Mouse (Mus musculus): ENCODE results near the gene Rspry1. TPM values are rescaled to one million over a fixed set of nuclear protein-coding genes. Genes with fewer than 3 reads are reported as not detected.

Rspry1 gene
- polyA plus RNA-seq, 1 experiment from 2014 or later = 33.0 TPM

GRCm38 (mm10) chr8:94607064-94607463 is 5.3 kb downstream of the Rspry1 start:
- Histone ChIP-seq H3K4me3 (replicated peaks) (no peak overlapping the region), H3K36me3 (no peaks in the 10 kb centered on the region), H3K9ac (no peak overlapping the region), H3K4me2 (no peak overlapping the region), H3K27ac (no peak overlapping the region), H3K9me3 (no peaks in the 10 kb centered on the region), H3K4me1 (peaks cover 5% of the 10 kb centered on the region; the same call in 1 of the 2 replicates), H3K27me3 (replicated peaks) (no peaks in the 10 kb centered on the region)
- WGBS = 94% methylated on average over 5 of the region's 5 CpGs
- no peak for ATAC-seq (ENCODE audit: insufficient read depth, low FRiP score, low read depth)

DNA sequence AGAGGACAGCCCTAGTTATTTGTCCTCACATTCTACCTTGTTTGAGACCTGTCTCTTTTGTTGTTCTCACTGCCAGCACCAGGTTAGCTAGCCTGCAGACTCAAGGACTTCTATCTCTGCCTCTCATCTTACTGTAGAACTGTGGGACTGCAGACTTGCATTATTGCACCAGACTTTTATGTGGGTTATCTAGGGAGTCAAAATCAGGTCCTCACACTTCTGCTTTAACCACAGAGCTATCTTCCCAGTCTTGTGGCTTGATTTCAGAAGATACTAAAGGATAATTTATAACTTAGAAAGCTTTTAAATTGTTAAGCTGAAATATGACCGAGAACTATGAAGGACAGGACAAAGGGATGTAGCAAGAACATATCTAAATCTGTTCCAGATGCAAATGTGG is 23.1 kb downstream of the Rspry1 start:
- Histone ChIP-seq H3K4me2 (no peak overlapping the region), H3K4me1 (no peaks in the 10 kb centered on the region), H3K9me3 (no peaks in the 10 kb centered on the region), H3K9ac (no peak overlapping the region), H3K27ac (no peak overlapping the region), H3K4me3 (replicated peaks) (no peak overlapping the region), H3K36me3 (peaks cover 6% of the 10 kb centered on the region; the same call in 1 of the 2 replicates), H3K27me3 (replicated peaks) (no peaks in the 10 kb centered on the region)
- no peak for ATAC-seq (ENCODE audit: insufficient read depth, low FRiP score, low read depth)
- WGBS = 92% methylated on average over 1 of the region's 1 CpGs

DNA sequence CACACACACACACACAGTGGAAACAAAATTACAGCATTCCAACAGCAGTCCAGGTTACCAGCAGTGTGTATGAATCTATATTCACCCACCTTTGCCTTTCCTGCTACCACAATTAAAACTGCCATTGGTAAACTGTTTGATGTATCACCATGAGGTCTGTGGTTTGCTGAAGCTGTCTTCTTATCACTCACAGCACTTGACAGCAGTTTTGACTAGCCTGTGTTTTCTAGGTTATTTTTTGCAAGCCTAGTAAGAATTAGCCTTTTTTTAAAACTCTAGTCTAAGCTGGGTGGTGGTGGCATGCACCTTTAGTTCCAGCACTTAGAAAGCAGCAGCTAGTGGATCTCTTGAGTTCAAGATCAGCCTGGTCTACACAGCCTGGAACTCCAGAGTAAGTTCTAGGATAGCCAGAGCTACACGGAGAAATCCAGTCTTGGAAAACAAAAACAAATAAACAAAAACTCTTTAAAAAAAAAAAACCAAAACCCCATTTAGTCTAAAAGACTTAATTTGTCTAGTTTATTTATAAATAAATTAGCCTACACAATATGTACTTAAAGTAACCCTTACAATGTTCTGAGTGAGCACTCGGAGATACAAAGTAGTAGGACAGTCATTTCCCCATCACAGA is 31.9 kb downstream of the Rspry1 start:
- Histone ChIP-seq H3K9ac (no peak overlapping the region), H3K36me3 (peaks cover 20% of the 10 kb centered on the region), H3K4me1 (no peaks in the 10 kb centered on the region), H3K27ac (no peak overlapping the region), H3K9me3 (no peaks in the 10 kb centered on the region), H3K4me3 (replicated peaks) (no peak overlapping the region), H3K4me2 (no peak overlapping the region), H3K27me3 (replicated peaks) (no peaks in the 10 kb centered on the region)
- WGBS = 85% methylated on average over 2 of the region's 2 CpGs
- no peak for ATAC-seq (ENCODE audit: insufficient read depth, low FRiP score, low read depth)

DNA sequence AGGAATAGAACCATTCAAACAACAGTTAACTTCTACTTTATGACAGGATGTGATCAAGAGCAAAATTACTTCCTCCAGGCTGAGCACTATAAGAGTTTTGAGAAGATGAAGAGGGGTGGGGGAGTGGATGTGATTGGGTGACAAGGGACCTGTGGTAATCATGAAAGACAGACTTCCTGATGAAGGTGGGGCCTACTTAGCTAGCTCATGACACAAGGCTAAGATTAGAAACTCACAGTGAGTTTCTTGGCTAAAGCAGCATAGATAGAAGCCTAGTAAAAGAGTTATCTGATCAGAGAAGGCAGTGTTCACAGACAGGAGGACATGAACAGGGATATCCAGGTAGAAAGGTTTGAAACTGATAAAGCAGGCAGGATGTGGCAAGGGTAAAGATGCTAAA is 32.5 kb downstream of the Rspry1 start:
- Histone ChIP-seq H3K27ac (no peak overlapping the region), H3K27me3 (replicated peaks) (no peaks in the 10 kb centered on the region), H3K9me3 (no peaks in the 10 kb centered on the region), H3K4me2 (no peak overlapping the region), H3K9ac (no peak overlapping the region), H3K4me1 (no peaks in the 10 kb centered on the region), H3K36me3 (peaks cover 23% of the 10 kb centered on the region), H3K4me3 (replicated peaks) (no peak overlapping the region)
- ATAC-seq (ENCODE audit: insufficient read depth, low FRiP score, low read depth) = peak; percentile 60; the same call in 1 of the 2 replicates

- Histone ChIP-seq H3K9me3 (no peaks in the 10 kb centered on the region), H3K27me3 (replicated peaks) (no peaks in the 10 kb centered on the region), H3K27ac (no peak overlapping the region), H3K9ac (no peak overlapping the region), H3K36me3 (peaks cover 35% of the 10 kb centered on the region), H3K4me3 (replicated peaks) (no peak overlapping the region), H3K4me1 (no peaks in the 10 kb centered on the region), H3K4me2 (no peak overlapping the region)
- 99% methylated on average over 2 of the region's 2 CpGs for WGBS
- ATAC-seq (ENCODE audit: insufficient read depth, low FRiP score, low read depth) = no peak
Measured at GRCm38 (mm10) chr8:94641183-94641582, 39.4 kb downstream of the Rspry1 start.

DNA sequence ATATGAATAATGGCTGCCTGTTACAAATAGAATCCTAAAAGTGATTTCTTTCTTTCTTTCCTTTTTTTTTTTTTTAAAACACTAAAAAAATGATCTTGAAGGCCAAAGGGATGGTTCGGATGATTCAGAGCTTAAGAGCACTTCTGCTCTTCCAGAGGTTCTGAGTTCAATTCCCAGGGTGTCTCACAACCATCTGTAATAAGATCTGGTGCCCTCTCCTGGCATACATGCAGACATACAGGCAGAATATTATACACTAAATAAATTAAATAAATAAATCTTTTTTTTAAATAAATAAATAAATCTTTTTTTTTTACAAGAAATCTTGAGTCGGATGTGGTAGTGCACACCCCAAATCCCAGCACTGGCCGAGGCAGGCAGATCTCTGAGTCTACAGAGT is 40.2 kb downstream of the Rspry1 start:
- Histone ChIP-seq H3K4me3 (replicated peaks) (no peak overlapping the region), H3K27ac (no peak overlapping the region), H3K27me3 (replicated peaks) (no peaks in the 10 kb centered on the region), H3K4me1 (no peaks in the 10 kb centered on the region), H3K9ac (no peak overlapping the region), H3K4me2 (no peak overlapping the region), H3K9me3 (no peaks in the 10 kb centered on the region), H3K36me3 (peaks cover 42% of the 10 kb centered on the region)
- ATAC-seq (ENCODE audit: insufficient read depth, low FRiP score, low read depth) = no peak
- 86% methylated on average over 3 of the region's 3 CpGs for WGBS

GRCm38 (mm10) chr8:94645202-94645601 is 43.5 kb downstream of the Rspry1 start:
- H3K9me3 ChIP-seq = no peaks in the 10 kb centered on the region
- H3K4me1 ChIP-seq = no peaks in the 10 kb centered on the region
- H3K27me3 ChIP-seq (replicated peaks) = no peaks in the 10 kb centered on the region
- H3K4me3 ChIP-seq (replicated peaks) = no peak overlapping the region
- H3K4me2 ChIP-seq = no peak overlapping the region
- no peak overlapping the region for H3K27ac ChIP-seq
- H3K9ac ChIP-seq = no peak overlapping the region
- no peak for ATAC-seq (ENCODE audit: insufficient read depth, low FRiP score, low read depth)
- H3K36me3 ChIP-seq = peaks cover 28% of the 10 kb centered on the region
- WGBS = 50% methylated on average over 1 of the region's 1 CpGs

GRCm38 (mm10) chr8:94646165-94646564 is 44.4 kb downstream of the Rspry1 start:
- Histone ChIP-seq H3K4me3 (replicated peaks) (no peak overlapping the region), H3K9ac (no peak overlapping the region), H3K27ac (no peak overlapping the region), H3K36me3 (peaks cover 20% of the 10 kb centered on the region), H3K4me2 (no peak overlapping the region), H3K9me3 (no peaks in the 10 kb centered on the region), H3K27me3 (replicated peaks) (no peaks in the 10 kb centered on the region), H3K4me1 (no peaks in the 10 kb centered on the region)
- ATAC-seq (ENCODE audit: insufficient read depth, low FRiP score, low read depth) = no peak
- 93% methylated on average over 3 of the region's 3 CpGs for whole genome bisulfite sequencing

DNA sequence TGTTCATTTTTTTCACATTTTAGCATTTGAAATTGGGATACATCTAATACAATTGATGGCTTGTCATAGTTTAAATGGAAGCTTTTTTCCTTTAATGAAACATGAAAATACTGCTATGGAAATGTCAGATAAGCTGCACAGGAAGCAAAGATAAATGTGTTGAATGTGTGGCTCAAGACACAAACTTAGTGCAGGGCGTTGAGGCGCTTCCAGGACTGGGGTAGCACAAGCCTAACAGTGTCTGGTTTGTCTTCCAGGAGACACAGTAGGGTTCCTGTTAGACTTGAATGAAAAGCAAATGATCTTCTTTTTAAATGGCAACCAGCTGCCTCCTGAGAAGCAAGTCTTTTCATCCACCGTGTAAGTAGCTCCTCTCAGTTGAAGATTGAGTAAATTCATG is 47.8 kb downstream of the Rspry1 start:
- Histone ChIP-seq H3K27ac (no peak overlapping the region), H3K4me1 (no peaks in the 10 kb centered on the region), H3K36me3 (peaks cover 34% of the 10 kb centered on the region), H3K9me3 (no peaks in the 10 kb centered on the region), H3K4me2 (no peak overlapping the region), H3K4me3 (replicated peaks) (no peak overlapping the region), H3K9ac (no peak overlapping the region), H3K27me3 (replicated peaks) (no peaks in the 10 kb centered on the region)
- 72% methylated on average over 3 of the region's 3 CpGs for WGBS
- no peak for ATAC-seq (ENCODE audit: insufficient read depth, low FRiP score, low read depth)

DNA sequence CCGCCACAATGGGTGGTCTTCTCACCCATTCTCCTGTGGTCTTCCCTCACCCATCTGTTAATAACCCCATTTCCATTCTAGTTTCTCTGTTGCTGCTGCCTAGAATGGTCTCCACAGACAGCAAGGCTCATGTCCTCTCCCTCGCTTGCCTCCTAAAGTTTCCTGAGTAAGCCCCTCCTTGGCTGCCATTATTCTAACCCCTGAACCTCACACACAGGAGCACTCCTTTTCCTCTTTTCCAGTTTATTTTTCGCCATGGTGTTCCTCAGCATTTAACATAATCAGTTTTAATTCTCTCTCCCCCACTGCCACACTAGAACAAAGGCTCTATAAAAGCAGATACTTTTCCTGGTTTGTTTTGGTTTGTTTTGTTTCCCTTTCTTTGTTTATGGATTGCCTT is 51.2 kb downstream of the Rspry1 start:
- Histone ChIP-seq H3K4me2 (no peak overlapping the region), H3K4me3 (replicated peaks) (no peak overlapping the region), H3K27ac (no peak overlapping the region), H3K27me3 (replicated peaks) (no peaks in the 10 kb centered on the region), H3K9me3 (no peaks in the 10 kb centered on the region), H3K4me1 (no peaks in the 10 kb centered on the region), H3K36me3 (peaks cover 27% of the 10 kb centered on the region; the same call in 1 of the 2 replicates), H3K9ac (no peak overlapping the region)
- WGBS = 86% methylated on average over 3 of the region's 3 CpGs
- ATAC-seq (ENCODE audit: insufficient read depth, low FRiP score, low read depth) = no peak

- no peak overlapping the region for H3K4me2 ChIP-seq
- no peaks in the 10 kb centered on the region for H3K4me1 ChIP-seq
- H3K27me3 ChIP-seq (replicated peaks) = no peaks in the 10 kb centered on the region
- no peaks in the 10 kb centered on the region for H3K9me3 ChIP-seq
- H3K9ac ChIP-seq = no peak overlapping the region
- peaks cover 27% of the 10 kb centered on the region; the same call in 1 of the 2 replicates for H3K36me3 ChIP-seq
- no peak overlapping the region for H3K27ac ChIP-seq
- H3K4me3 ChIP-seq (replicated peaks) = no peak overlapping the region
- ATAC-seq (ENCODE audit: insufficient read depth, low FRiP score, low read depth) = no peak
Measured at GRCm38 (mm10) chr8:94654994-94655393, 53.3 kb downstream of the Rspry1 start.

- H3K9me3 ChIP-seq = no peaks in the 10 kb centered on the region
- peaks cover 14% of the 10 kb centered on the region; the same call in 1 of the 2 replicates for H3K36me3 ChIP-seq
- no peak overlapping the region for H3K4me2 ChIP-seq
- 88% methylated on average over 2 of the region's 2 CpGs for WGBS
- no peak overlapping the region for H3K9ac ChIP-seq
- H3K4me1 ChIP-seq = no peaks in the 10 kb centered on the region
- no peak for ATAC-seq (ENCODE audit: insufficient read depth, low FRiP score, low read depth)
- no peak overlapping the region for H3K4me3 ChIP-seq (replicated peaks)
- no peaks in the 10 kb centered on the region for H3K27me3 ChIP-seq (replicated peaks)
- no peak overlapping the region for H3K27ac ChIP-seq
Measured at GRCm38 (mm10) chr8:94658031-94658430, 56.3 kb downstream of the Rspry1 start.

DNA sequence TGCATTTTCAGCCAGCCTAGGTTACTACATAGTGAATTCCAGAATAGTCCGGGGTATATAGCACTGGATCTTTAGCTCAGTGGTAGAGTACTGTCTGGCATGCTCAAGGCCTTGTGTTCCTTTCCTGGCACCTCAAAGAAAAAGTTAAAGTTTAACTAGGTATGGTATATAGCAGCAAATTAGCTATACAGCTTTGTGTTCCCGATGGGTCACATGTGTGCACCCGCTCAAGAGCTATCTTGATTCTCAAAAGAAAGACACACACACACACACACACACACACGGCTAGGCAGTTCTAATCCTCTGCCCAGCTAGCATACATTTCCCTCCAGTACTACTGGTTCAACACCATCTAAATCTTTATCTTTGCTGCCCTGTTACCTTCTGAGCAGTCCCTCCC is 58.7 kb downstream of the Rspry1 start:
- peak; percentile 91 for ATAC-seq (ENCODE audit: insufficient read depth, low FRiP score, low read depth)
- H3K4me2 ChIP-seq = no peak overlapping the region
- H3K36me3 ChIP-seq = no peaks in the 10 kb centered on the region
- H3K27ac ChIP-seq = peak overlapping the region; percentile 9; the same call in 1 of the 2 replicates
- WGBS = 78% methylated on average over 4 of the region's 4 CpGs
- no peak overlapping the region for H3K9ac ChIP-seq
- H3K9me3 ChIP-seq = no peaks in the 10 kb centered on the region
- no peak overlapping the region for H3K4me3 ChIP-seq (replicated peaks)
- H3K4me1 ChIP-seq = no peaks in the 10 kb centered on the region
- H3K27me3 ChIP-seq (replicated peaks) = no peaks in the 10 kb centered on the region

Measured in stomach, embryonic 15.5 days (tissue).